In genomic region chr4:41394651-41395050, GRCm38 (mm10) we compare ENCODE assay signal across 12 mouse cellular contexts. TPM values are rescaled to one million over a fixed set of nuclear protein-coding genes. Genes with fewer than 3 reads are reported as not detected.
DNase-seq lines count a peak whose midpoint lies in the region.
"Had no signal": no experiment of that assay in that cellular context is flagged by ENCODE, and none has a peak within 500 bp of the region (broad histone marks: within the 10 kb centered on the region; RNA-seq: fewer than 3 reads in every experiment).

No protein-coding gene starts in this region.

- DNase-seq in adrenal gland, adult 2 months, result peak; percentile 53
- peak; percentile 44 for DNase-seq in adrenal gland, postnatal 10 days
- DNase-seq in adrenal gland, postnatal 36 days, result peak; percentile 19 to 43
- DNase-seq in layer of hippocampus, postnatal 25 days (ENCODE audit: extremely low spot score in 1 of 2, low spot score in 1 of 2), result no peak
- DNase-seq in liver, result no peak
- DNase-seq in cerebellum, postnatal 25 days, result no peak
- DNase-seq: cerebellum, adult 11-12 months; cerebellum, adult 8-10 months; cerebellum, postnatal 10 days; gastrocnemius, adult 2 months; gastrocnemius, postnatal 25 days; heart, adult 2 months had no signal

RNA-seq across cellular contexts. Expression of gene Ubap1, which starts 45.9 kb away (rescaled TPM):
- 10 to 100 TPM; 50.2 to 59.9 TPM for total RNA-seq in adrenal gland, adult 2 months (2021)
- 13.9 and 16.0 TPM in 2 replicates for polyA plus RNA-seq in adrenal gland, adult 2 months (2012; rRNA removed)
- 10 to 100 TPM; 40.7 to 50.5 TPM for total RNA-seq in adrenal gland, postnatal 10 days (2021)
- total RNA-seq in adrenal gland, postnatal 36 days (2021), result 10 to 100 TPM; 46.1 to 46.7 TPM
- 10 to 100 TPM; 41.4 to 42.1 TPM for total RNA-seq in layer of hippocampus, postnatal 25 days (2021)

Comparison
In these comparisons a context has a peak if more than half of its experiments do, and no peak if none do; other contexts are left out.
1. DNase-seq: peak in adrenal gland, adult 2 months (single experiment), adrenal gland, postnatal 10 days (single experiment) and adrenal gland, postnatal 36 days (2 of 2); none in layer of hippocampus, postnatal 25 days (0 of 2), liver (single experiment) and cerebellum, postnatal 25 days (0 of 2).